ENCODE assay signal across 18 mouse cellular contexts in the genomic region with DNA sequence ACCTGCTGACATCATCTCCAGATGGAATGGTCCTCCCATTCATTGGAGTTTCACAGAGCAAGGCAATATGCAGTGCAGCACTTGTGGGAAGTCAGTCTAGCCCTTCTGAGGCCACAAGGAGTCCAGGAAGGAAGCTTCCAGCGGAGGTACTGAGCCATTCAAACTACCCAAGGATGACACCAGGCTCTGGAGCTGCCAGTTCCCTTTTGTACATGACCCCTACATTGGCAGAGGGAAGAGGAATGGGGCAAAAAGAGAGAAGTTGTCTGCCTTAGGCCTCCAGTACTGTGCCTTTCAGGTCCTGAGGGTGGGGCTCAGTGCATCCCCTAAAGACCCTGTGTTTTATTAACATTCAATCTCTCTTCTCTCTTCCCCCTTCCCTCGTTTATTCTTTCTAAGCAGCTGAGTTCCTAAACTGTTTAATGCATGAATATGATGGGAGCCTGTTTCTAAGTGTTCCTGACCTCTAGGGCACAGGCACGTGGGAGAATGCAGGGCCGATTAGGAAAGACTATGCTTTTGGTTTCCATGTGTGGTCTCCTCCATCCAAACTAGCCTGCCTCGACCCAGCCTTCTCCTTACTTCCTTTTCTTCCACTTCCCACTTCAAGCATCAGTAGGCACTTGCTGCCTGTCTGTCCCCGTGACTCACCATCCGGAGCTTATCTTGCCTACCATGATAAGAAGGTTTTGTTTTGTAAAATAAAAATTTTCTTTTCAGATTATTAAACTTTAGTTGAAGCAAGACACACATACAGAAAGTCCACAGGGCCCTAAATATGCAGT. TPM values are rescaled to one million over a fixed set of nuclear protein-coding genes. Genes with fewer than 3 reads are reported as not detected.
DNase-seq lines count a peak whose midpoint lies in the region; ATAC-seq lines count a peak whose summit lies in the region.
"Had no signal": no experiment of that assay in that cellular context is flagged by ENCODE, and none has a peak within 500 bp of the region (broad histone marks: within the 10 kb centered on the region; RNA-seq: fewer than 3 reads in every experiment).

No protein-coding gene starts in this region.

- H3K9ac ChIP-seq in liver, embryonic 15.5 days = no peak overlapping the region
- no peak overlapping the region for H3K9ac ChIP-seq in liver, embryonic 12.5 days
- H3K9ac ChIP-seq in liver, embryonic 16.5 days (ENCODE audit: low read depth, low read length) = no peak overlapping the region
- H3K9ac ChIP-seq in hindbrain, embryonic 14.5 days = no peak overlapping the region
- H3K9ac ChIP-seq: forebrain, embryonic 15.5 days; hindbrain, embryonic 13.5 days; lung, embryonic 15.5 days had no signal

- no peaks in the 10 kb centered on the region for H3K36me3 ChIP-seq in liver, embryonic 15.5 days (replicated peaks)
- no peaks in the 10 kb centered on the region for H3K36me3 ChIP-seq in liver, embryonic 12.5 days
- no peaks in the 10 kb centered on the region for H3K36me3 ChIP-seq in liver, embryonic 16.5 days (ENCODE audit: control insufficient read depth, insufficient read depth)
- no peaks in the 10 kb centered on the region for H3K36me3 ChIP-seq in hindbrain, embryonic 14.5 days (replicated peaks; ENCODE audit: control insufficient read depth, insufficient read depth)
- H3K36me3 ChIP-seq: forebrain, embryonic 15.5 days; hindbrain, embryonic 13.5 days; lung, embryonic 15.5 days had no signal

- 14% methylated on average over 7 of the region's 7 CpGs for WGBS in liver, embryonic 15.5 days (ENCODE audit: insufficient replicate concordance)
- WGBS in liver, embryonic 12.5 days (ENCODE audit: insufficient replicate concordance) = 22% methylated on average over 7 of the region's 7 CpGs
- WGBS in liver, embryonic 16.5 days (ENCODE audit: insufficient replicate concordance) = 19% methylated on average over 7 of the region's 7 CpGs
- 80% methylated on average over 7 of the region's 7 CpGs for WGBS in hindbrain, embryonic 14.5 days

- no peak overlapping the region for H3K4me3 ChIP-seq in liver, embryonic 15.5 days (replicated peaks)
- H3K4me3 ChIP-seq in liver, embryonic 12.5 days = no peak overlapping the region
- H3K4me3 ChIP-seq in liver, embryonic 16.5 days (ENCODE audit: low read depth, low read length) = no peak overlapping the region
- H3K4me3 ChIP-seq in hindbrain, embryonic 14.5 days (replicated peaks; ENCODE audit: low read length) = no peak overlapping the region
- H3K4me3 ChIP-seq: forebrain, embryonic 15.5 days; heart, adult 2 months; hindbrain, embryonic 13.5 days; lung, embryonic 15.5 days had no signal

- peaks cover 4% of the 10 kb centered on the region for H3K4me1 ChIP-seq in liver, embryonic 15.5 days (replicated peaks)
- H3K4me1 ChIP-seq in liver, embryonic 12.5 days = 0 out of 2 replicates have a peak, but pooled peaks cover 12% of the 10 kb centered on the region
- H3K4me1 ChIP-seq in liver, embryonic 16.5 days (ENCODE audit: control insufficient read depth, low read depth, low read length) = no peaks in the 10 kb centered on the region
- peaks cover 8% of the 10 kb centered on the region for H3K4me1 ChIP-seq in hindbrain, embryonic 14.5 days (replicated peaks; ENCODE audit: control insufficient read depth, insufficient read depth, low read length)

- H3K27me3 ChIP-seq in liver, embryonic 15.5 days = no peaks in the 10 kb centered on the region
- H3K27me3 ChIP-seq in liver, embryonic 12.5 days (replicated peaks) = no peaks in the 10 kb centered on the region
- no peaks in the 10 kb centered on the region for H3K27me3 ChIP-seq in liver, embryonic 16.5 days (ENCODE audit: control insufficient read depth, insufficient read depth, low read depth, low read length)
- H3K27me3 ChIP-seq in hindbrain, embryonic 14.5 days (ENCODE audit: control insufficient read depth, insufficient read depth, low read length) = no peaks in the 10 kb centered on the region
- H3K27me3 ChIP-seq: forebrain, embryonic 15.5 days; hindbrain, embryonic 13.5 days; lung, embryonic 15.5 days; Patski had no signal

- H3K27ac ChIP-seq in liver, embryonic 15.5 days (replicated peaks) = no peak overlapping the region
- H3K27ac ChIP-seq in liver, embryonic 12.5 days = no peak overlapping the region
- H3K27ac ChIP-seq in liver, embryonic 16.5 days (ENCODE audit: low read length) = no peak overlapping the region
- H3K27ac ChIP-seq in hindbrain, embryonic 14.5 days = no peak overlapping the region
- H3K27ac ChIP-seq: forebrain, embryonic 15.5 days; heart, adult 2 months; hindbrain, embryonic 13.5 days; lung, embryonic 15.5 days had no signal

- ATAC-seq in liver, embryonic 15.5 days (ENCODE audit: insufficient read depth) = 0 out of 2 replicates have a peak, but pooled peaks have one; percentile 18
- no peak for ATAC-seq in liver, embryonic 12.5 days
- peak; percentile 32; the same call in 1 of the 2 replicates for ATAC-seq in liver, embryonic 16.5 days (ENCODE audit: low read depth)
- ATAC-seq in neutrophil, adult 5-6 weeks (ENCODE audit: extremely low read depth, insufficient number of reproducible peaks, low FRiP score, poor library complexity, severe bottlenecking) = peak; percentile 31
- ATAC-seq in hindbrain, embryonic 14.5 days (ENCODE audit: low FRiP score) = no peak
- ATAC-seq: forebrain, embryonic 15.5 days; intestine, embryonic 16.5 days; Patski had no signal

- H3K9me3 ChIP-seq in liver, embryonic 15.5 days (replicated peaks) = no peaks in the 10 kb centered on the region
- H3K9me3 ChIP-seq in liver, embryonic 12.5 days (replicated peaks) = no peaks in the 10 kb centered on the region
- no peaks in the 10 kb centered on the region for H3K9me3 ChIP-seq in liver, embryonic 16.5 days (replicated peaks; ENCODE audit: control insufficient read depth, low read length)
- H3K9me3 ChIP-seq in hindbrain, embryonic 14.5 days (ENCODE audit: control insufficient read depth, low read length) = no peaks in the 10 kb centered on the region
- H3K9me3 ChIP-seq: forebrain, embryonic 15.5 days; hindbrain, embryonic 13.5 days; lung, embryonic 15.5 days had no signal

- peak; percentile 67 for DNase-seq in MEL-GATA-1-ER (ENCODE audit: extremely low read depth, low read depth)
- no peak for DNase-seq in cerebellum, adult 11-12 months
- no peak for DNase-seq in hindbrain, embryonic 14.5 days (ENCODE audit: low spot score)
- DNase-seq: cerebellum, adult 9-10 months; left cerebral cortex, postnatal 4 days; midbrain, embryonic 14.5 days; right cerebral cortex, postnatal 25 days; thymus, adult 2 months had no signal

- H3K4me2 ChIP-seq in liver, embryonic 15.5 days = peak overlapping the region; percentile 29; the same call in 1 of the 2 replicates
- H3K4me2 ChIP-seq in liver, embryonic 12.5 days = no peak overlapping the region
- H3K4me2 ChIP-seq in liver, embryonic 16.5 days (ENCODE audit: low read depth, low read length) = peak overlapping the region; percentile 17; the same call in 1 of the 2 replicates
- no peak overlapping the region for H3K4me2 ChIP-seq in hindbrain, embryonic 14.5 days (replicated peaks)
- H3K4me2 ChIP-seq: forebrain, embryonic 15.5 days; hindbrain, embryonic 13.5 days; lung, embryonic 15.5 days had no signal

RNA-seq across cellular contexts. Expression of gene Cd180, which starts 2.0 kb away (rescaled TPM):
- polyA plus RNA-seq in liver, embryonic 15.5 days (2015; fragmentation: Nextera tagmentation; extraction: Ambion mirVana) = 0.59 and 0.78 TPM in 2 replicates
- 1.0 and 1.2 TPM in 2 replicates for polyA plus RNA-seq in liver, embryonic 12.5 days (2016; fragmentation: Nextera tagmentation; extraction: Ambion mirVana)
- polyA plus RNA-seq in liver, embryonic 16.5 days (2015; fragmentation: Nextera tagmentation; extraction: Ambion mirVana) = 0.74 and 0.89 TPM in 2 replicates
- 65.2 and 80.5 TPM in 2 replicates for total RNA-seq in neutrophil, adult 5-6 weeks (2017)
- 1.0 and 1.1 TPM in 2 replicates for polyA plus RNA-seq in hindbrain, embryonic 14.5 days (2014; fragmentation: Nextera tagmentation; extraction: Ambion mirVana)
- polyA plus RNA-seq: Patski had no signal

Comparison
In these comparisons a context has a peak if more than half of its experiments do, and no peak if none do; other contexts are left out.
1. ATAC-seq: peak in liver, embryonic 15.5 days (single experiment), liver, embryonic 16.5 days (single experiment) and neutrophil, adult 5-6 weeks (single experiment); none in liver, embryonic 12.5 days (single experiment) and hindbrain, embryonic 14.5 days (single experiment).
2. H3K4me2 ChIP-seq: peak in liver, embryonic 15.5 days (single experiment) and liver, embryonic 16.5 days (single experiment); none in liver, embryonic 12.5 days (single experiment) and hindbrain, embryonic 14.5 days (single experiment).